Mouse (Mus musculus) MEL (cell line): ENCODE measurements around the gene Kcna2. TPM values are rescaled to one million over a fixed set of nuclear protein-coding genes. Genes with fewer than 3 reads are reported as not detected.

Experiments used
- DNase-seq: peaks from one replicate; pipeline ENCODE4 v3.0.0; 2011; ENCODE audit warnings: low read depth, low spot score
- H3K27ac ChIP-seq: 2 replicates; pipeline ENCODE4 v1.5.1; 2012; ENCODE audit warnings: low read depth, mild to moderate bottlenecking, control low read depth, low read length, moderate library complexity; ENCODE audit not compliant: control insufficient read depth
- H3K27me3 ChIP-seq, 2 experiments: fragments of 150-350 bp in 1 of 2; sonication (generic) in 1 of 2; 2 replicates each; pipeline ENCODE4 v1.6.1; 2012; ENCODE audit warnings: low read length in 2 of 2, mild to moderate bottlenecking in 2 of 2, improper control_type of control experiment in 1 of 2, moderate library complexity in 1 of 2; ENCODE audit not compliant: insufficient read depth in 2 of 2, control insufficient read depth in 1 of 2
- H3K36me3 ChIP-seq, 2 experiments: 2 replicates each; pipeline ENCODE4 v1.6.1; 2012 to 2014; ENCODE audit warnings: low read length in 2 of 2, improper control_type of control experiment in 1 of 2, inconsistent platforms in 1 of 2, mild to moderate bottlenecking in 1 of 2; ENCODE audit not compliant: insufficient read depth in 2 of 2, control insufficient read depth in 1 of 2
- H3K4me1 ChIP-seq, 2 experiments: fragments of 150-350 bp in 1 of 2; sonication (generic) in 1 of 2; 2 replicates each; pipeline ENCODE4 v1.6.1; 2012; ENCODE audit warnings: low read length in 2 of 2, improper control_type of control experiment in 1 of 2, mild to moderate bottlenecking in 1 of 2; ENCODE audit not compliant: insufficient read depth in 2 of 2, control insufficient read depth in 1 of 2
- H3K4me3 ChIP-seq, 2 experiments: fragments of 150-350 bp in 1 of 2; sonication (generic) in 1 of 2; 2 replicates each; pipeline ENCODE4 v1.5.1; 2012; ENCODE audit warnings: low read depth in 2 of 2, low read length in 2 of 2, mild to moderate bottlenecking in 2 of 2, moderate library complexity in 2 of 2, control low read depth in 1 of 2, improper control_type of control experiment in 1 of 2; ENCODE audit not compliant: control insufficient read depth in 1 of 2, insufficient read depth in 1 of 2
- H3K79me2 ChIP-seq: 2 replicates; pipeline ENCODE4 v1.6.1; 2012; ENCODE audit warnings: mild to moderate bottlenecking, low read length, moderate library complexity; ENCODE audit not compliant: control insufficient read depth, poor library complexity, insufficient read depth
- H3K9ac ChIP-seq: 2 replicates; pipeline ENCODE4 v1.6.1; 2012; ENCODE audit warnings: low read depth, mild to moderate bottlenecking, control low read depth, low read length, moderate library complexity; ENCODE audit not compliant: control insufficient read depth, poor library complexity, severe bottlenecking
- H3K9me3 ChIP-seq: fragments of 150-350 bp; sonication (generic); replicated peaks from 2 replicates; pipeline ENCODE4 v1.6.1; 2012; ENCODE audit warnings: mild to moderate bottlenecking, low read length, improper control_type of control experiment, moderate library complexity; ENCODE audit not compliant: insufficient read depth
- CHD1 ChIP-seq: IDR thresholded peaks from 2 replicates; pipeline ENCODE4 v1.6.1; 2012; ENCODE audit warnings: low read depth, mild to moderate bottlenecking, inconsistent platforms, low read length, improper control_type of control experiment
- CTCF ChIP-seq, 3 experiments: IDR thresholded peaks in 2 of 3; conservative IDR thresholded peaks in 1 of 3; 2 replicates each; pipeline ENCODE4 v1.5.1; 2011 to 2012; ENCODE audit warnings: low read length in 3 of 3, low read depth in 2 of 3, mild to moderate bottlenecking in 2 of 3, improper control_type of control experiment in 1 of 3, inconsistent platforms in 1 of 3, mixed read lengths in 1 of 3, moderate library complexity in 1 of 3; ENCODE audit not compliant: control insufficient read depth in 1 of 3, insufficient read depth in 1 of 3, poor library complexity in 1 of 3, severe bottlenecking in 1 of 3
- ELF1 ChIP-seq: IDR thresholded peaks from 2 replicates; pipeline ENCODE4 v1.6.1; 2014; ENCODE audit warnings: low read depth, mild to moderate bottlenecking, inconsistent platforms, low read length, improper control_type of control experiment, moderate library complexity
- EP300 ChIP-seq, 2 experiments: IDR thresholded peaks; 2 replicates each; pipeline ENCODE4 v1.6.1; 2011; ENCODE audit warnings: improper control_type of control experiment in 2 of 2, low read length in 2 of 2, low read depth in 1 of 2, mild to moderate bottlenecking in 1 of 2
- ETS1 ChIP-seq: IDR thresholded peaks from 2 replicates; pipeline ENCODE4 v1.6.1; 2012; ENCODE audit warnings: low read depth, mild to moderate bottlenecking, inconsistent platforms, low read length, improper control_type of control experiment, moderate library complexity
- GABPA ChIP-seq: IDR thresholded peaks from 2 replicates; pipeline ENCODE4 v1.6.1; 2012; ENCODE audit warnings: low read depth, mild to moderate bottlenecking, inconsistent platforms, low read length, improper control_type of control experiment, moderate library complexity
- GATA1 ChIP-seq: IDR thresholded peaks from 2 replicates; pipeline ENCODE4 v1.6.1; 2011; ENCODE audit warnings: low read depth, low read length, improper control_type of control experiment
- HCFC1 ChIP-seq: IDR thresholded peaks from 2 replicates; pipeline ENCODE4 v1.6.1; 2012; ENCODE audit warnings: low read depth, mild to moderate bottlenecking, inconsistent platforms, low read length, improper control_type of control experiment, moderate library complexity
- KAT2A ChIP-seq: conservative IDR thresholded peaks from 2 replicates; pipeline ENCODE4 v1.6.1; 2012; ENCODE audit warnings: low read depth, low read length, improper control_type of control experiment, inconsistent platforms
- MAFK ChIP-seq: IDR thresholded peaks from 2 replicates; pipeline ENCODE4 v1.6.1; 2011; ENCODE audit warnings: low read depth, mild to moderate bottlenecking, low read length, improper control_type of control experiment, borderline replicate concordance
- MAX ChIP-seq: IDR thresholded peaks from 2 replicates; pipeline ENCODE4 v1.6.1; 2011; ENCODE audit warnings: low read length, improper control_type of control experiment
- MYB ChIP-seq: IDR thresholded peaks from 2 replicates; pipeline ENCODE4 v1.6.1; 2011; ENCODE audit warnings: mild to moderate bottlenecking, low read depth, low read length, improper control_type of control experiment
- MYC ChIP-seq: IDR thresholded peaks from 2 replicates; pipeline ENCODE4 v1.6.1; 2011; ENCODE audit warnings: low read depth, mild to moderate bottlenecking, low read length, improper control_type of control experiment, moderate library complexity
- NELFE ChIP-seq: IDR thresholded peaks from 2 replicates; pipeline ENCODE4 v1.6.1; 2011; ENCODE audit warnings: low read depth, low read length, improper control_type of control experiment
- NRF1 ChIP-seq: IDR thresholded peaks from 2 replicates; pipeline ENCODE4 v1.6.1; 2014; ENCODE audit warnings: low read depth, mild to moderate bottlenecking, inconsistent platforms, low read length, improper control_type of control experiment, moderate library complexity; ENCODE audit not compliant: poor library complexity, insufficient read depth, severe bottlenecking
- POLR2A ChIP-seq, 2 experiments: IDR thresholded peaks; 2 replicates each; pipeline ENCODE4 v1.6.1; 2011 to 2012; ENCODE audit warnings: low read length in 2 of 2, mild to moderate bottlenecking in 2 of 2, control low read depth in 1 of 2, improper control_type of control experiment in 1 of 2, low read depth in 1 of 2, moderate library complexity in 1 of 2; ENCODE audit not compliant: control insufficient read depth in 1 of 2, insufficient read depth in 1 of 2, poor library complexity in 1 of 2
- POLR2AphosphoS2 ChIP-seq: IDR thresholded peaks from 2 replicates; pipeline ENCODE4 v1.6.1; 2011; ENCODE audit warnings: low read length, improper control_type of control experiment
- RAD21 ChIP-seq: IDR thresholded peaks from 2 replicates; pipeline ENCODE4 v1.6.1; 2011; ENCODE audit warnings: mild to moderate bottlenecking, low read depth, low read length, improper control_type of control experiment
- SIN3A ChIP-seq: IDR thresholded peaks from 2 replicates; pipeline ENCODE4 v1.6.1; 2012; ENCODE audit warnings: low read length, improper control_type of control experiment, inconsistent platforms
- SMC3 ChIP-seq: IDR thresholded peaks from 2 replicates; pipeline ENCODE4 v1.6.1; 2011; ENCODE audit warnings: low read depth, low read length, improper control_type of control experiment
- TAL1 ChIP-seq: IDR thresholded peaks from 2 replicates; pipeline ENCODE4 v1.6.1; 2012; ENCODE audit warnings: mild to moderate bottlenecking, inconsistent platforms, low read length, moderate library complexity, mixed read lengths
- TBP ChIP-seq: IDR thresholded peaks from 2 replicates; pipeline ENCODE4 v1.8.0; 2011; ENCODE audit warnings: low read depth, low read length, improper control_type of control experiment
- USF1 ChIP-seq: IDR thresholded peaks from 2 replicates; pipeline ENCODE4 v1.6.1; 2014; ENCODE audit warnings: low read depth, mild to moderate bottlenecking, inconsistent platforms, low read length, improper control_type of control experiment, moderate library complexity
- USF2 ChIP-seq, 2 experiments: IDR thresholded peaks; 2 replicates each; pipeline ENCODE4 v1.6.1; 2011 to 2012; ENCODE audit warnings: improper control_type of control experiment in 2 of 2, low read length in 2 of 2, borderline replicate concordance in 1 of 2, inconsistent platforms in 1 of 2, low read depth in 1 of 2, mild to moderate bottlenecking in 1 of 2; ENCODE audit not compliant: insufficient read depth in 1 of 2
- ZC3H11A ChIP-seq: IDR thresholded peaks from 2 replicates; pipeline ENCODE4 v1.6.1; 2012; ENCODE audit warnings: low read depth, mild to moderate bottlenecking, inconsistent platforms, low read length, improper control_type of control experiment
- ZKSCAN1 ChIP-seq: IDR thresholded peaks from 2 replicates; pipeline ENCODE4 v1.6.1; 2012; ENCODE audit warnings: low read depth, mild to moderate bottlenecking, inconsistent platforms, low read length, improper control_type of control experiment, moderate library complexity
- ZMIZ1 ChIP-seq: IDR thresholded peaks from 2 replicates; pipeline ENCODE4 v1.6.1; 2012; ENCODE audit warnings: low read depth, mild to moderate bottlenecking, inconsistent platforms, low read length, improper control_type of control experiment, moderate library complexity
- polyA plus RNA-seq, 2 experiments: library from polyadenylated mRNA; stranded (reverse) in 1 of 2; unstranded in 1 of 2; fragments of >175 nt in 1 of 2; fragments of >200 nt in 1 of 2; gene quantifications; 2 replicates each; pipeline versions ENCODE4 v1.2.1 to v1.2.4; 2012; ENCODE audit warnings: low replicate concordance in 2 of 2, low read depth in 1 of 2; ENCODE audit not compliant: insufficient read length in 2 of 2, insufficient read depth in 1 of 2, missing spikeins in 1 of 2
- total RNA-seq: library from RNA; depleted of rRNA; stranded (reverse); fragments of 300-350 nt; gene quantifications from 2 replicates; pipeline ENCODE4 v1.2.3, GENCODE M21; 2012

Gene Kcna2
- total and polyA plus RNA-seq, 3 experiments: under 0.01 TPM; not detected in 2

- Histone ChIP-seq H3K27me3 (no peaks in the 10 kb centered on the region), H3K9me3 (no peaks in the 10 kb centered on the region), H3K9ac (no peak overlapping the region), H3K36me3 (no peaks in the 10 kb centered on the region), H3K27ac (no peak overlapping the region), H3K4me3 (no peak overlapping the region), H3K4me1 (no peaks in the 10 kb centered on the region), H3K79me2 (no peaks in the 10 kb centered on the region)
- no peak for DNase-seq
- TF ChIP-seq CHD1 (no peak), SMC3 (no peak), MAFK (no peak), USF1 (no peak), KAT2A (no peak), HCFC1 (no peak), SIN3A (no peak), ETS1 (no peak), CTCF (IDR thresholded peaks at IDR 0.05 in 2 of 3, conservative IDR thresholded peaks at IDR 0.05 in 1 of 3; ENCODE audit: control insufficient read depth in 1 of 3, insufficient read depth in 1 of 3, low read depth in 2 of 3, low read length in 3 of 3, poor library complexity in 1 of 3, severe bottlenecking in 1 of 3) (no peak), ZKSCAN1 (no peak), TBP (no peak), POLR2AphosphoS2 (no peak), POLR2A (IDR thresholded peaks at IDR 0.05; ENCODE audit: control insufficient read depth in 1 of 2, insufficient read depth in 1 of 2, low read depth in 1 of 2, low read length in 2 of 2, poor library complexity in 1 of 2) (no peak), GATA1 (no peak), MYB (no peak), MYC (no peak)
Measured at GRCm38 (mm10) chr3:107113771-107114737, 13.1 kb downstream of the Kcna2 start.

GRCm38 (mm10) chr3:107114941-107115340 is 14.0 kb downstream of the Kcna2 start:
- no peak for DNase-seq
- Histone ChIP-seq H3K27ac (no peak overlapping the region), H3K4me3 (no peak overlapping the region), H3K27me3 (no peaks in the 10 kb centered on the region), H3K9me3 (no peaks in the 10 kb centered on the region), H3K79me2 (no peaks in the 10 kb centered on the region), H3K36me3 (no peaks in the 10 kb centered on the region), H3K9ac (no peak overlapping the region), H3K4me1 (no peaks in the 10 kb centered on the region)
- TF ChIP-seq HCFC1 (no peak), ZMIZ1 (no peak), RAD21 (no peak), NRF1 (no peak), MAFK (no peak), NELFE (no peak), MYB (no peak), ELF1 (no peak), MAX (no peak), TAL1 (no peak), EP300 (IDR thresholded peaks at IDR 0.05; ENCODE audit: low read depth in 1 of 2, low read length in 2 of 2) (no peak), USF2 (IDR thresholded peaks at IDR 0.05; ENCODE audit: borderline replicate concordance in 1 of 2, insufficient read depth in 1 of 2, low read depth in 1 of 2, low read length in 2 of 2) (no peak), ZKSCAN1 (no peak), GABPA (no peak), ZC3H11A (no peak)
